Mouse (Mus musculus): ENCODE data around the gene Slc5a11.

DNA sequence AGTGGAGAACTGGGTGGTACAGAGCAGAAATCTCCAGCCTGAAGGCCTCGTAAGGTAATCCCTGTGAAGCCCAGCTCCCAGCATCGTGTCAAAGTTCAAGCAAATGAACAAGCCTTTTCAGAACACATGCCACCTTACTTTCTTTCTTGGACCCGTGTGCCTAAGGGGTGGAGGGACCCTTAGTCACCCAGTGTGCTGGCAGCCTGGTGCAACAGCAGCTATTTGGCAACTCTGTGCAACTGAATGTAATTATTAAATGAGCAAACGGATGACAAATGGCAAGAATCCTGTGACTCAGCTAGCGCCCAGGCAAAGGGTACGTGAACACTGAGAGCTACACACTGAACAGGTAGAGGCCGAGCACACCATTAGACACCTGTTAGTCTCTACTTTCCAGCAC, 79.3 kb downstream of the Slc5a11 start:
- no peak for TF ChIP-seq CTCF (IDR thresholded peaks at IDR 0.05; ENCODE audit: insufficient read depth, low read depth, low read length)
- TF ChIP-seq POLR2A (IDR thresholded peaks at IDR 0.05; ENCODE audit: insufficient read depth, low read depth, low read length) = no peak

Measured in olfactory bulb, adult 2 months (tissue).